Mouse (Mus musculus): ENCODE measurements at regions not wholly inside any gene's neighbourhood (a gene's known extent, or its start where the extent isn't known, plus 50 kb on each side); places are given as distances from the start of the nearest gene placed in this dataset.

DNA sequence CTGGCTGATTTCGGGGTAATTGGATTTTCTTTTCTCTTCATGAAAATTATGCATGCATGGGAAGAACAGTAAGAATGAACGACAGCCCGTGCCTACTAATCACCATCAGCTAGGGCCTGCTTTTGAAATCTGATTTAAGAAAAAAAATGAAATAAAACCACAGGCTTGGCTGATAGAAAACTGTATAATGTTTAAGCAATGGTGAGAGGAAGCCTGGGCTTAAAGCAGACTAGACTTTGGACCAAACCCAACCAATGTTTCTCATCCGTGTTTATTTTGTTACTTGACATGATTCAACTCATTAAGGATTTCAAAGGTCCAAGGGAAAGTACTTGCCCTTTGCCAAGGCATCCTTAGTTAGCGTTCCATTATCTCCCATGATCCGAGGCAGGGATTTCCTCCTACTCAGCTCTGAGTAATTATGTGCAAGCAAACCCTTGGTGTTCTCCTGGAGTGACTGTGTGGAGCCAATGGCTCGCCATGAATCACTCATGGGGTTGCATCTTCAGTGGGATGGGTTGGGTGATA, 231.9 kb downstream of the Spry2 start:
- H3K4me1 ChIP-seq (ENCODE audit: control insufficient read depth, insufficient read depth, low read length), result no peaks in the 10 kb centered on the region
- ATAC-seq (ENCODE audit: insufficient number of reproducible peaks, insufficient read depth, low FRiP score, low read depth), result no peak
- 68% methylated on average over 7 of the region's 7 CpGs for WGBS

DNA sequence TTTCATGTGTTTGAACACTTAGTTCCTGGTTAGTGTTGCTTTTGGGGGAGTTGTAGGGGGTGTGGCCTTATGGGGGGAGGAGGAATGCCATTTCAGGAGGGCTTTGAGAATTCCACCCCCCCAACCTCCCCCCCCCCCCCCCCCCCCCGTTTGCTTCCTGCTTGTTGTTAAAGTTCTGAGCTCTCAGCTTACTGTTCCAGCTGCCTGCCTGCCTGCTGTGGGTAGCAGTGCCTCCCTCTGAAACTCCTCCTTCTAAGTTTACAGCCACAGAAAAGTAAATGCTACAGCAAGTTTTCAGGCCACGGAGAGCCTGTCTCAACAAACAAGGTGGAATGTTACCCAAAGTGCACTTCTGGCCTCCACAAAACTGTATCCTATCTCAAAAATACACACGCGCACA, 233.1 kb downstream of the Spry2 start:
- 76% methylated on average over 3 of the region's 4 CpGs for WGBS

More for the DNA sequence above, 231.9 kb downstream of the Spry2 start:
- H3K36me3 ChIP-seq (ENCODE audit: control insufficient read depth, insufficient read depth, low read length), result no peaks in the 10 kb centered on the region
- no peaks in the 10 kb centered on the region for H3K9me3 ChIP-seq (ENCODE audit: control insufficient read depth, low read depth, low read length)
- H3K4me2 ChIP-seq (replicated peaks; ENCODE audit: low read depth, low read length), result no peak overlapping the region
- H3K27me3 ChIP-seq (ENCODE audit: control insufficient read depth, insufficient read depth, low read length), result no peaks in the 10 kb centered on the region
- H3K27ac ChIP-seq (ENCODE audit: low read length), result no peak overlapping the region
- H3K4me3 ChIP-seq (ENCODE audit: low read depth, low read length), result no peak overlapping the region
- no peak overlapping the region for H3K9ac ChIP-seq (replicated peaks; ENCODE audit: low read depth, low read length)

DNA sequence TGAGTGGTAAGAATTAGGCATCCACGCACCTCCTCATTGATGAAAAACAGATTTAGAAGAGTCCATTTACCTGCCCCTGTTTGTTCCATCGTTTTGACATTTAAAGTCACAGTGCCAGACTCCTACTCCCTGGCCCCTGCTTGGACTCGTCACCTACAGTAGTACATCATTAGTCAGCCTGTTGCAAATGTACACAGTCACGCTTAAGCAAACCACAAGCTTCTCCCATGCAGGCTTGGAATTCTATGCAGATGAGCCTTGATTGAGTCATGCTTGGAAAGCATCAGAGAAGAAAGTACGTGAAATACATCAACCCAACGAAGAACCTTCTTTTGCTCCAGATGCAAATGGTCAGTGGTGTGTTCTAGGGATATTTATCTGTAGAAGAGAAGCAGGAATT, 233.8 kb downstream of the Spry2 start:
- WGBS, result 88% methylated on average over 6 of the region's 6 CpGs
- H3K4me3 ChIP-seq (ENCODE audit: low read depth, low read length), result no peak overlapping the region
- H3K27me3 ChIP-seq (ENCODE audit: control insufficient read depth, insufficient read depth, low read length), result no peaks in the 10 kb centered on the region
- H3K4me2 ChIP-seq (replicated peaks; ENCODE audit: low read depth, low read length), result no peak overlapping the region
- H3K36me3 ChIP-seq (ENCODE audit: control insufficient read depth, insufficient read depth, low read length), result no peaks in the 10 kb centered on the region
- H3K9ac ChIP-seq (replicated peaks; ENCODE audit: low read depth, low read length), result no peak overlapping the region
- H3K27ac ChIP-seq (ENCODE audit: low read length), result no peak overlapping the region
- H3K9me3 ChIP-seq (ENCODE audit: control insufficient read depth, low read depth, low read length), result no peaks in the 10 kb centered on the region
- no peak for ATAC-seq (ENCODE audit: insufficient number of reproducible peaks, insufficient read depth, low FRiP score, low read depth)
- H3K4me1 ChIP-seq (ENCODE audit: control insufficient read depth, insufficient read depth, low read length), result no peaks in the 10 kb centered on the region

More for the DNA sequence above, 233.1 kb downstream of the Spry2 start:
- no peak for ATAC-seq (ENCODE audit: insufficient number of reproducible peaks, insufficient read depth, low FRiP score, low read depth)
- Histone ChIP-seq H3K27ac (ENCODE audit: low read length) (no peak overlapping the region), H3K4me1 (ENCODE audit: control insufficient read depth, insufficient read depth, low read length) (no peaks in the 10 kb centered on the region), H3K27me3 (ENCODE audit: control insufficient read depth, insufficient read depth, low read length) (no peaks in the 10 kb centered on the region), H3K4me3 (ENCODE audit: low read depth, low read length) (no peak overlapping the region), H3K4me2 (replicated peaks; ENCODE audit: low read depth, low read length) (no peak overlapping the region), H3K9me3 (ENCODE audit: control insufficient read depth, low read depth, low read length) (no peaks in the 10 kb centered on the region), H3K9ac (replicated peaks; ENCODE audit: low read depth, low read length) (no peak overlapping the region), H3K36me3 (ENCODE audit: control insufficient read depth, insufficient read depth, low read length) (no peaks in the 10 kb centered on the region)

DNA sequence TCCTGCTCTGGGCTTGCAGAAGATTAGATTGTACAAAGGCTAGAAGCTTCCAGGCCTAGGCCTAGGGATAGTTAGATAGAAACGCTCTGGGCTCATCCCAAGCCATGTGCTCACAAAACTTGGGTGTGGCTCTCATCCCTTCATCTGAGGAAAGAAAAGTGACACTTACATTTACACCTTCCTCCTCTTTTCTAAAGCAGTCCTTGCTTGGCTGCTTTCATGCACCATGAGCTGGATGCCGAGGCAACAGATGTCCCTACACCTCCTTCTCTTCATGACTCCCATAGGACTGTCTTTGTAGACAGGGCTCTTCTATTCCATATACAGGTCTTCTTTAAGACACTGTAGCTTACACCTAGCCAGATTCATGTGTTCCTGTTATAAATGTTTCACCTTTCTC, 238.3 kb downstream of the Spry2 start:
- Histone ChIP-seq H3K4me2 (replicated peaks; ENCODE audit: low read depth, low read length) (no peak overlapping the region), H3K4me3 (ENCODE audit: low read depth, low read length) (no peak overlapping the region), H3K9ac (replicated peaks; ENCODE audit: low read depth, low read length) (no peak overlapping the region), H3K27ac (ENCODE audit: low read length) (no peak overlapping the region), H3K36me3 (ENCODE audit: control insufficient read depth, insufficient read depth, low read length) (no peaks in the 10 kb centered on the region), H3K4me1 (ENCODE audit: control insufficient read depth, insufficient read depth, low read length) (no peaks in the 10 kb centered on the region), H3K27me3 (ENCODE audit: control insufficient read depth, insufficient read depth, low read length) (no peaks in the 10 kb centered on the region), H3K9me3 (ENCODE audit: control insufficient read depth, low read depth, low read length) (no peaks in the 10 kb centered on the region)
- no peak for ATAC-seq (ENCODE audit: insufficient number of reproducible peaks, insufficient read depth, low FRiP score, low read depth)
- WGBS, result 92% methylated on average over 2 of the region's 2 CpGs

DNA sequence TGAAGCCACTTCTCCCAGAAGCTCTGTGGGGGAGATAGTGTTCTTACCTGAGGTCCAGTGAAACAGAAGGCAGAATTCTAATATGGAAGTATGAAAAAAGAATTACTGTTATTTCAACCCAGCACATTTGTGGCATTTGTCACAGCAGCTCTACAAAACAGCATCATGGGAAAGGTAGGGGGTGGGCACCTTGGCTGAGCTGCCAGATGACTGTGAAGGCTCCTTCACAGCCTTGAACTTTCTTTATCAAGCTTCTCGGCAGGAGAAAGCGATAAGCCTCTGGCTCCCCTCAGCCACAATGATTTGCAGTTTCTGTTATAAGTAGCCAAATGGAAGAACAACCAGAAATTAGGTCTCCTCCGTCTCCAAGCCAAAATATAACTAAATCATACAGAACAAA, 249.5 kb downstream of the Spry2 start:
- WGBS, result 77% methylated on average over 3 of the region's 3 CpGs
- H3K9me3 ChIP-seq (ENCODE audit: control insufficient read depth, low read depth, low read length), result no peaks in the 10 kb centered on the region
- ATAC-seq (ENCODE audit: insufficient number of reproducible peaks, insufficient read depth, low FRiP score, low read depth), result no peak
- H3K4me3 ChIP-seq (ENCODE audit: low read depth, low read length), result no peak overlapping the region
- H3K4me1 ChIP-seq (ENCODE audit: control insufficient read depth, insufficient read depth, low read length), result no peaks in the 10 kb centered on the region
- H3K9ac ChIP-seq (replicated peaks; ENCODE audit: low read depth, low read length), result no peak overlapping the region
- no peak overlapping the region for H3K4me2 ChIP-seq (replicated peaks; ENCODE audit: low read depth, low read length)
- no peaks in the 10 kb centered on the region for H3K27me3 ChIP-seq (ENCODE audit: control insufficient read depth, insufficient read depth, low read length)
- H3K27ac ChIP-seq (ENCODE audit: low read length), result no peak overlapping the region
- H3K36me3 ChIP-seq (ENCODE audit: control insufficient read depth, insufficient read depth, low read length), result no peaks in the 10 kb centered on the region

DNA sequence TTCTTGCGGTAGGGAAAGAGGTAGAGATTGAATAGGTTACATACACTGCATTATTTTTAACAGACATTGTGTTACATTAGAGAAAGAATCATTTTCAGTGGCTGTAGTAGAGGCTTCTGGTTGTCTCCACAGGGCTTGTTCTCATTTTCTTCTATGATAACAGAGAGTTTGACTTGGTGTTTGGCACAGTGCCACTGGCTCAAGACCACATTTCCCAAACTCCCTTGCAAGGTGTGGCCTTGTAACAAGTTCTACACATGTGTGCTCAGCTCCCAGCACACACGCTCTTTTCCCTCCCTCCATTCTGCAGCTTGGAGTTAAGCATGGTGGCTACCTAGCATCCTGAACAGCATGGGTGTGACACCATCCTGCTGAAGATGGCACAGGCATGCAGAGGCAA, 252.2 kb downstream of the Spry2 start:
- no peak overlapping the region for H3K27ac ChIP-seq (ENCODE audit: low read length)
- no peaks in the 10 kb centered on the region for H3K9me3 ChIP-seq (ENCODE audit: control insufficient read depth, low read depth, low read length)
- H3K4me1 ChIP-seq (ENCODE audit: control insufficient read depth, insufficient read depth, low read length), result no peaks in the 10 kb centered on the region
- WGBS, result 92% methylated on average over 2 of the region's 2 CpGs
- no peak overlapping the region for H3K9ac ChIP-seq (replicated peaks; ENCODE audit: low read depth, low read length)
- no peak overlapping the region for H3K4me3 ChIP-seq (ENCODE audit: low read depth, low read length)
- H3K4me2 ChIP-seq (replicated peaks; ENCODE audit: low read depth, low read length), result no peak overlapping the region
- no peaks in the 10 kb centered on the region for H3K36me3 ChIP-seq (ENCODE audit: control insufficient read depth, insufficient read depth, low read length)
- ATAC-seq (ENCODE audit: insufficient number of reproducible peaks, insufficient read depth, low FRiP score, low read depth), result no peak
- H3K27me3 ChIP-seq (ENCODE audit: control insufficient read depth, insufficient read depth, low read length), result no peaks in the 10 kb centered on the region

DNA sequence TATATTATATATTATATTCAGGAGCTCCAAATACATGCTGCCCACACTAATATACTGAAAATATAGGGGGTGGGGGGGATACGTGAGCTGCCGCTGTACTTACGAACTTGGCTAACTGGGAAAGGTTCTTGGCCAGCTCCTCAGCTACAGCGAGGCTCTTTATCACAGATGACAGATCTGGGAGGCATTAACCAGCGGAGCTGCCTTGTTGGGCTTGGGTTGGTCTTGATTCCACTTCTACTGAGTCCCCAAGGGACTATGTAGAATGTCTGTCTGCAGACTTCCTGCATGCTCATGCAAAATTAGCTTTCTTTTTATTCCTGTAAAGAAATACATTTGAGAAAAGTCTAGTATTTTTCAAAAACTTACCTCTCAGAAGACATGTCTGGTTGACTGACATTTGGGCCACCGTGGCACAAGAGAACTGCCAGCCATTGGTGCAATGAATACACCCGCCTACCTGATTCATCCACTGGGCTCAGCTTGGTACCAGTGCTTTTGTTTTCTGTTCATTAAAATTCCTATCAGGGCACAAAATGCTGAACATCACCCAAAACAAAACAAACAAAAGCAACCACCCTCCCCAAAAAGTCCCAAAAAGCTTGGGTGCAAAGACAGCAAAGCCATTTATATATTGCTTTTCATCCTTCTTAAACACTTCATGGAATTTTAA, 253.2 kb downstream of the Spry2 start:
- ATAC-seq (ENCODE audit: insufficient number of reproducible peaks, insufficient read depth, low FRiP score, low read depth), result no peak
- no peak overlapping the region for H3K4me2 ChIP-seq (replicated peaks; ENCODE audit: low read depth, low read length)
- H3K9ac ChIP-seq (replicated peaks; ENCODE audit: low read depth, low read length), result no peak overlapping the region
- H3K9me3 ChIP-seq (ENCODE audit: control insufficient read depth, low read depth, low read length), result no peaks in the 10 kb centered on the region
- no peaks in the 10 kb centered on the region for H3K4me1 ChIP-seq (ENCODE audit: control insufficient read depth, insufficient read depth, low read length)
- H3K36me3 ChIP-seq (ENCODE audit: control insufficient read depth, insufficient read depth, low read length), result no peaks in the 10 kb centered on the region
- H3K27ac ChIP-seq (ENCODE audit: low read length), result no peak overlapping the region
- 85% methylated on average over 7 of the region's 7 CpGs for WGBS
- H3K27me3 ChIP-seq (ENCODE audit: control insufficient read depth, insufficient read depth, low read length), result no peaks in the 10 kb centered on the region
- no peak overlapping the region for H3K4me3 ChIP-seq (ENCODE audit: low read depth, low read length)

DNA sequence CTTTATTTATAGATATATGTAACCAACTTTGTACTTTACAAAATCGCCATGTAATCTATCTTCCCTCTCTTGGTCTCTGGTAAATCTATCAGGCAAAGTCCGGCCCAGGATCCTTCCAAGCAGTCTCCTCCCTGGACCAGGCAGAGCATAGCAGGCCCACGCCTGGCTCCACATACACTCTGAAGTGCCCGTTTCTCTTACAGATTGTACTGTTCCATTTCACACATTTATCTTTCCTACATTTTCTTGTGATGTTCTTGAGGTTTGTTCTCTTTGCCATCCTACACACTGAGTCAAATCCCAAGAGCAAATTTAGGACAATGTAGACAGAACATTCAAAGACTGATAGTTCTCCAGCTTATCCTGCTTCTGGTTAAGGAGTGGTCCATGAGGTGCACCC, 264.3 kb downstream of the Spry2 start:
- H3K36me3 ChIP-seq (ENCODE audit: control insufficient read depth, insufficient read depth, low read length), result no peaks in the 10 kb centered on the region
- H3K4me3 ChIP-seq (ENCODE audit: low read depth, low read length), result no peak overlapping the region
- WGBS, result 89% methylated on average over 4 of the region's 4 CpGs
- H3K4me1 ChIP-seq (ENCODE audit: control insufficient read depth, insufficient read depth, low read length), result no peaks in the 10 kb centered on the region
- no peak overlapping the region for H3K4me2 ChIP-seq (replicated peaks; ENCODE audit: low read depth, low read length)
- H3K9ac ChIP-seq (replicated peaks; ENCODE audit: low read depth, low read length), result no peak overlapping the region
- no peak overlapping the region for H3K27ac ChIP-seq (ENCODE audit: low read length)
- H3K27me3 ChIP-seq (ENCODE audit: control insufficient read depth, insufficient read depth, low read length), result no peaks in the 10 kb centered on the region
- no peaks in the 10 kb centered on the region for H3K9me3 ChIP-seq (ENCODE audit: control insufficient read depth, low read depth, low read length)
- ATAC-seq (ENCODE audit: insufficient number of reproducible peaks, insufficient read depth, low FRiP score, low read depth), result no peak

DNA sequence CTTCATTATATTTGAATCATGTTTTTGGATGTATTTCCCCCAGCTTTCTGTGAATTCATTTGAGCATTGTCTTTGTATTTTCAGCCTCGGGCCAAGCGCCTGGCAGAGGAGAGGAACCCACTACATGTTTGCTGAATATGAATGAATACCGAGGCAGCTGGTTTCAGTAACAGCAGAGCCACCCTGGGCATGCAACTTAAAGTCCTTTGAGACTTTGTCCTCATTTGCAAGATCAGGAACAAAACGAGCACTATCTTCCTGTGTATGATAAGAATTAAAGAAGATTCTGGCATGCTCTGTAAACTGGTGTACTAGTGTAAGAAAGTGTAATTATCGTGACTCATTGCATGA, 265.0 kb downstream of the Spry2 start:
- Histone ChIP-seq H3K4me2 (replicated peaks; ENCODE audit: low read depth, low read length) (no peak overlapping the region), H3K4me1 (ENCODE audit: control insufficient read depth, insufficient read depth, low read length) (no peaks in the 10 kb centered on the region), H3K36me3 (ENCODE audit: control insufficient read depth, insufficient read depth, low read length) (no peaks in the 10 kb centered on the region), H3K27me3 (ENCODE audit: control insufficient read depth, insufficient read depth, low read length) (no peaks in the 10 kb centered on the region), H3K4me3 (ENCODE audit: low read depth, low read length) (no peak overlapping the region), H3K27ac (ENCODE audit: low read length) (no peak overlapping the region), H3K9ac (replicated peaks; ENCODE audit: low read depth, low read length) (no peak overlapping the region), H3K9me3 (ENCODE audit: control insufficient read depth, low read depth, low read length) (no peaks in the 10 kb centered on the region)
- ATAC-seq (ENCODE audit: insufficient number of reproducible peaks, insufficient read depth, low FRiP score, low read depth), result no peak
- 87% methylated on average over 5 of the region's 5 CpGs for WGBS

Data from stomach, embryonic 14.5 days (tissue).